Mouse (Mus musculus): ENCODE measurements around the gene Nlrc5. TPM values are rescaled to one million over a fixed set of nuclear protein-coding genes. Genes with fewer than 3 reads are reported as not detected.

Gene Nlrc5
- polyA plus RNA-seq, 1 experiment from 2014 or later, result 0.28 TPM

DNA sequence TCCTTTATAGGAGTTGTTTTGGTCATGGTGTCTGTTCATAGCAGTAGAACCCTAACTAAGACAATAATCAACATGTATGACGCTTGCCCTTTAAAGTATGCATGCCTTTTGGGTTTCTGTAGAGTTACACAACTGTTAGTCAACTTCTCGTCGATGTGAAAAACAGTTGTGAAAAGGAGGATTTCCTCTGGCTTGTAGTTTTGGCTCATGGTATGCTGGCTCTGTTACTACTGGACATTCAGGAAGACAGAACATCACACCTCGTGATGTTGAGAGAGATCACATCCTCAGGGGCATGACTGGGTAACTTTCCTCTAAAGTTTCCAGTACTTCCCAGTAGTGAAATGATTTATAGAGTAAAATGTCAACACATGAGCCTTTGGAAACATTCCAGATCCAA lies 96.5 kb downstream of the Nlrc5 start:
- Histone ChIP-seq H3K4me1 (replicated peaks) (peaks cover 25% of the 10 kb centered on the region), H3K27ac (no peak overlapping the region), H3K9ac (no peak overlapping the region), H3K27me3 (peaks cover 51% of the 10 kb centered on the region), H3K4me2 (no peak overlapping the region), H3K36me3 (no peaks in the 10 kb centered on the region), H3K9me3 (replicated peaks) (no peaks in the 10 kb centered on the region), H3K4me3 (no peak overlapping the region)
- 83% methylated on average over 4 of the region's 4 CpGs for WGBS
- ATAC-seq (replicated peaks; ENCODE audit: insufficient number of reproducible peaks, insufficient read depth, low FRiP score, low read depth), result no peak

DNA sequence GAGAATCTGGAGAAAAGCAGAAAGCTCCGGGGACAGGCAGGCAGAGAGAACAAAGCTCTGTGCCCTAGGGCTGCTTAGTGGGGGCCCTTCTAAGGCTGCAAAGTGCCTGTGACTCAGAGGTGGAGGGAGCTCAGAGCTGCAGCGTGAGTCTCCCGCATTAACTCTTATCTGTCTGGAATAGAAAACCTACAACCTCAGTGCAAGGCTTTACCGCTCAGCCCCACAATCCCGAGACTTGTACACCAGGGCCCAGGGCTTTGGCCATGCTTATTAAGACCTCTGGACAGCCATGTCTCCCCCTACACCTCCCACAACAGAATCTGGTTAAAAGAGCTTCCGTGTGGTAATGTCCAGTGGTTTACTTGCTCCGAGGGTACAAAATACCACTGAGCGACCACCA lies 97.8 kb downstream of the Nlrc5 start:
- Histone ChIP-seq H3K4me1 (replicated peaks) (peaks cover 25% of the 10 kb centered on the region), H3K9ac (no peak overlapping the region), H3K27ac (no peak overlapping the region), H3K4me3 (peak overlapping the region; percentile 73), H3K9me3 (replicated peaks) (no peaks in the 10 kb centered on the region), H3K27me3 (peaks cover 44% of the 10 kb centered on the region), H3K4me2 (peak overlapping the region; percentile 96), H3K36me3 (no peaks in the 10 kb centered on the region)
- 4% methylated on average over 8 of the region's 8 CpGs for WGBS
- ATAC-seq (replicated peaks; ENCODE audit: insufficient number of reproducible peaks, insufficient read depth, low FRiP score, low read depth), result no peak

- WGBS, result under 1% methylated on average over 34 of the region's 34 CpGs
- H3K27me3 ChIP-seq, result peaks cover 46% of the 10 kb centered on the region
These were observed 98.3 kb downstream of the Nlrc5 start for GRCm38 (mm10) chr8:94532525-94532872.

DNA sequence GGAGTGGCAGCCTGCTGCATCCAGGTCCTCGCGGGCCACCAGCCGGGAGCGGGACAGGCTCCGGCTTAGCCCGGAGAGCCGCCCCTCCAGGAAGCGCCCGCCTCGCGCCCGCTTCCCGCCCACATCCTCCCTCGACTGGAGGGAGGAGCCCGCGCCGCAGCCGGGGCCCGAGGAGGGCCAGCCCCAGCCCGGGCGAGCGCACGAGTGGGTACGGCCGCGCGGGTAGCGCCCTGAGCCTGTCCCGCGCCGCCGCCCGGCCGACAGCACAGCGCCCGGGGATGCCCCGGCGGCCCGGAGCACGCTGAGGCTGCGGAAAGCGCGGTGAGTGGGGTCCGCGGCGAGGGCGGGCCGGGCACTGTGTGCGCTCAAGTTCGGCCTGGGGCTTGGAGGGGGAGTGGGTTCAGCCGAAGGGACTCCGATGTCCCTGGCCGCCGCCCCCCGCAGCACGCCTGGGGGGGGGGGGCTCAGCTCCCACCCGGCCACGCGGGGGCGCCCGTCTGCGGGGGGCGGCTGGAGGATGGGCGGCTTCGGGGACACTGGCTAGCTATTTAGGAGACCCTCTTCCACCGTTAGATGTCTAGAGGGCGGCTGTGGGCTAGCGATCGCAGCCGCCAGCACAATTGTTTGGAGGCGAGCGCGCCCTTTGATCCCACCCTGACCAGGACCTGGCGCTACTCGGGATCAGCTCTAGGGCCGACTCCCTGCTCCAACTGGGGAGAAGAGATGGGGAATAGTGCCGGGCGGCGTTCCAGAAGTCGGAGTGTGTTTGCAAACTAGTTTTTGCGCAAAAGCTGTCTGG lies 98.9 kb downstream of the Nlrc5 start, which contains the start of gene Cpne2:
Gene Cpne2, plus strand, starts transcription at position 118 of the 799 bp plus-strand sequence.
- ATAC-seq (replicated peaks; ENCODE audit: insufficient number of reproducible peaks, insufficient read depth, low FRiP score, low read depth), result peak; percentile 79
- Histone ChIP-seq H3K9me3 (replicated peaks) (no peaks in the 10 kb centered on the region), H3K27ac (no peak within 1 kb of the TSS), H3K4me1 (replicated peaks) (peaks cover 25% of the 10 kb centered on the region), H3K4me2 (peak within 1 kb of the TSS; percentile 96), H3K4me3 (peak within 1 kb of the TSS; percentile 73), H3K36me3 (no peaks in the 10 kb centered on the region), H3K9ac (peak within 1 kb of the TSS; percentile 64), H3K27me3 (peaks cover 46% of the 10 kb centered on the region)
- WGBS, result under 1% methylated on average over 73 of the region's 81 CpGs

More at GRCm38 (mm10) chr8:94532525-94532872, 98.3 kb downstream of the Nlrc5 start:
- Histone ChIP-seq H3K4me2 (peak overlapping the region; percentile 96), H3K36me3 (no peaks in the 10 kb centered on the region), H3K9me3 (replicated peaks) (no peaks in the 10 kb centered on the region), H3K4me1 (replicated peaks) (peaks cover 25% of the 10 kb centered on the region), H3K9ac (peak overlapping the region; percentile 64), H3K4me3 (peak overlapping the region; percentile 73), H3K27ac (no peak overlapping the region)
- ATAC-seq (replicated peaks; ENCODE audit: insufficient number of reproducible peaks, insufficient read depth, low FRiP score, low read depth), result no peak

GRCm38 (mm10) chr8:94534612-94535011 lies 100.5 kb downstream of the Nlrc5 start:
- ATAC-seq (replicated peaks; ENCODE audit: insufficient number of reproducible peaks, insufficient read depth, low FRiP score, low read depth), result no peak
- H3K27me3 ChIP-seq, result peaks cover 46% of the 10 kb centered on the region
- 37% methylated on average over 4 of the region's 4 CpGs for WGBS

GRCm38 (mm10) chr8:94535631-94536030 lies 101.5 kb downstream of the Nlrc5 start:
- Histone ChIP-seq H3K4me2 (no peak overlapping the region), H3K4me1 (replicated peaks) (peaks cover 29% of the 10 kb centered on the region), H3K36me3 (no peaks in the 10 kb centered on the region), H3K27me3 (peaks cover 46% of the 10 kb centered on the region), H3K4me3 (no peak overlapping the region), H3K27ac (no peak overlapping the region), H3K9ac (no peak overlapping the region), H3K9me3 (replicated peaks) (no peaks in the 10 kb centered on the region)
- ATAC-seq (replicated peaks; ENCODE audit: insufficient number of reproducible peaks, insufficient read depth, low FRiP score, low read depth), result no peak
- WGBS, result 74% methylated on average over 7 of the region's 7 CpGs

More at GRCm38 (mm10) chr8:94534612-94535011, 100.5 kb downstream of the Nlrc5 start:
- H3K27ac ChIP-seq, result no peak overlapping the region
- no peak overlapping the region for H3K9ac ChIP-seq
- peaks cover 25% of the 10 kb centered on the region for H3K4me1 ChIP-seq (replicated peaks)
- no peaks in the 10 kb centered on the region for H3K9me3 ChIP-seq (replicated peaks)
- no peak overlapping the region for H3K4me2 ChIP-seq
- no peaks in the 10 kb centered on the region for H3K36me3 ChIP-seq
- H3K4me3 ChIP-seq, result no peak overlapping the region

DNA sequence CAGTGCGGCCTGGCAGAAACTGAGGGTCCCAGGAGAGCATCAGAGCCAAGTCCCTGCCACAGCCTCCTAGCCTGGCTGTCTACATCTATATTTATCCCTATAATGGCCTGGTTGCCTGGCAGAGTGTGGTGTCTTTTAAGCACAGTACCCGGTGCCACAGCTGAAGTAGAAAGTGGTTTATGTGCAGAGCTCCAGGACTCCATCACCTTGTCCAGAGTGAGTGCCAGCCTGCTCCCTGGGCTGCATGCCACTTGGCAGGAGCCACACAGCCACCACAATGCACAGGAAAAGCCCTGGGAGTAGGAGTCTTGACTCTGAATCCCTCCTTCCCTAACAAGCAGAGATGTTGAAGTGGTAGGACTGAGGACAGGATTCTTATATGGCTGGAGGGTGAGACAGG lies 103.3 kb downstream of the Nlrc5 start:
- ATAC-seq (replicated peaks; ENCODE audit: insufficient number of reproducible peaks, insufficient read depth, low FRiP score, low read depth), result no peak
- no peak overlapping the region for H3K4me2 ChIP-seq
- H3K4me1 ChIP-seq (replicated peaks), result peaks cover 23% of the 10 kb centered on the region
- WGBS, result 67% methylated on average over 2 of the region's 2 CpGs
- H3K9ac ChIP-seq, result no peak overlapping the region
- H3K36me3 ChIP-seq, result no peaks in the 10 kb centered on the region
- no peak overlapping the region for H3K4me3 ChIP-seq
- H3K27ac ChIP-seq, result no peak overlapping the region
- H3K27me3 ChIP-seq, result peaks cover 34% of the 10 kb centered on the region
- no peaks in the 10 kb centered on the region for H3K9me3 ChIP-seq (replicated peaks)

GRCm38 (mm10) chr8:94540025-94540424 lies 105.9 kb downstream of the Nlrc5 start:
- no peak overlapping the region for H3K4me3 ChIP-seq
- WGBS, result 67% methylated on average over 2 of the region's 2 CpGs
- no peak overlapping the region for H3K9ac ChIP-seq
- no peaks in the 10 kb centered on the region for H3K9me3 ChIP-seq (replicated peaks)
- H3K36me3 ChIP-seq, result no peaks in the 10 kb centered on the region
- ATAC-seq (replicated peaks; ENCODE audit: insufficient number of reproducible peaks, insufficient read depth, low FRiP score, low read depth), result no peak
- no peak overlapping the region for H3K27ac ChIP-seq
- H3K4me1 ChIP-seq (replicated peaks), result 0 out of 2 replicates have a peak, but pooled peaks cover 4% of the 10 kb centered on the region
- H3K27me3 ChIP-seq, result peaks cover 11% of the 10 kb centered on the region
- no peak overlapping the region for H3K4me2 ChIP-seq

DNA sequence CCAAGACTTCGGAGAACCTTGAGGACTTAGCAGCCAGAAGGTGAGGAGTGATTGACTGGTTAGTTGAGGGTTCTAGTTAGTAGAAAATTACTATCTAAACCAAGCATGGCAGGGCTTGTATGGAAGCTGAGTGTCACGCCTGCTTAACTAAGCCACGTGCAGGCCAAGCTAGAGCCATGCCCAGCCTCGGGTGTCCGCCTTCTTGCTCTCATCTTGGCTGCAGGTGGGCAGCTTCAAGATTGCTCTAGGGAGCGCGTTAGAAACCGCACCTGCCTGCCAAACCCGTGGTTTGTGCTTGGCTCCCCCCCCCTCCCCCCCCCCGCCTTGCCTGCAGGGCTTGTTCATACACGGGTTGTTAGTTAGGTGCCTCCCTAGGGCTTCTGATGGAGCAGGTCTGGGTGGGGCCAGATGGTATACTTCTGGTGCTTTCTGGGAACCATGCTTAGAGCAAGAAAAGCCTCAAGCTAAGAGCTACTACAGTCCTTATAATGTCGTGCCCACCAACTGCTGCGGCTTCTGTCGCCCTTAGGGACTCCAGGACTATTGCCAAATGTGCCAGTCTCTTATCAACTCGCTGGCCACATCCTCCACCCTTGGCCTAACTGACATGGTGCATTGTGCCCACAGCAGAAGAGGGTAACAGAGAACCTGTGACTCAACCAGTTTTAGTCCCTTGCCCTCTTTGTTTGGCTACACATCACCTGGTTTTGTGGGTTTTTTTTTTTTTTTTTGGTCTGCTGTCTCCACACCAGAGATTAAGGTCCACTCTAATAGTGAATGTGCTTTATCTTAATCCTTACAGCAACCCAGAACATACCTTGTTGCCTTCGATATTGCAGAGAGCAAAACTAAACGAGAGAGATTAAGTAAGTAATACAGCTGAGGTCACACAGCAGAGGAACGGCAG lies 107.0 kb downstream of the Nlrc5 start:
- Histone ChIP-seq H3K27me3 (0 out of 2 replicates have a peak, but pooled peaks cover 3% of the 10 kb centered on the region), H3K9ac (no peak overlapping the region), H3K9me3 (replicated peaks) (no peaks in the 10 kb centered on the region), H3K36me3 (no peaks in the 10 kb centered on the region), H3K4me2 (no peak overlapping the region), H3K4me1 (replicated peaks) (0 out of 2 replicates have a peak, but pooled peaks cover 4% of the 10 kb centered on the region), H3K4me3 (no peak overlapping the region), H3K27ac (no peak overlapping the region)
- no peak for ATAC-seq (replicated peaks; ENCODE audit: insufficient number of reproducible peaks, insufficient read depth, low FRiP score, low read depth)
- WGBS, result 71% methylated on average over 18 of the region's 18 CpGs

DNA sequence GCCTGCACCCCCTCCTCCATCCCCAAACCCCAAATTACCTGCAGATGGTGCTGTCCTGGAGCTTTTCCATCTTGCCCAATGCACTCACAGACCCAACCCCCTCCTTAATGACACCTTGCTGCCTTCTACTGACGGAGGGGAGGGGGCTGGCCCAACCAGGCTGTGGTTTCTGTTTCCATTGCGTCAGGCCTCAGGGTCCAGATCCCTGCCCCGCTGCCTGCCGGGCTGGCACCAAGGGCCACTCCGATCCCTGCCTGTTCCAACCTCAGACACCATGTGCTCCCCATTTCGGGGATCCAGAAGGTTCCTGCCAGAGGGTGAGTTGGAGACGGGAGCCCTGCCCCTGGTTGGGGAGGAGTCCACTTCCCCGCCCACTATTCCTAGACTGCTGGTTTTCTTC lies 109.8 kb downstream of the Nlrc5 start:
- WGBS, result 69% methylated on average over 8 of the region's 8 CpGs

GRCm38 (mm10) chr8:94549041-94549440 lies 114.9 kb downstream of the Nlrc5 start:
- Histone ChIP-seq H3K4me2 (no peak overlapping the region), H3K27ac (no peak overlapping the region), H3K27me3 (no peaks in the 10 kb centered on the region), H3K4me3 (no peak overlapping the region), H3K36me3 (no peaks in the 10 kb centered on the region), H3K9me3 (replicated peaks) (no peaks in the 10 kb centered on the region), H3K4me1 (replicated peaks) (peaks cover 12% of the 10 kb centered on the region), H3K9ac (no peak overlapping the region)
- ATAC-seq (replicated peaks; ENCODE audit: insufficient number of reproducible peaks, insufficient read depth, low FRiP score, low read depth), result no peak
- 74% methylated on average over 5 of the region's 5 CpGs for WGBS

More for the DNA sequence above, 109.8 kb downstream of the Nlrc5 start:
- no peak overlapping the region for H3K4me2 ChIP-seq
- H3K36me3 ChIP-seq, result no peaks in the 10 kb centered on the region
- H3K4me3 ChIP-seq, result no peak overlapping the region
- no peak for ATAC-seq (replicated peaks; ENCODE audit: insufficient number of reproducible peaks, insufficient read depth, low FRiP score, low read depth)
- 0 out of 2 replicates have a peak, but pooled peaks cover 4% of the 10 kb centered on the region for H3K4me1 ChIP-seq (replicated peaks)
- H3K9me3 ChIP-seq (replicated peaks), result no peaks in the 10 kb centered on the region
- no peaks in the 10 kb centered on the region for H3K27me3 ChIP-seq
- no peak overlapping the region for H3K9ac ChIP-seq
- no peak overlapping the region for H3K27ac ChIP-seq
